Mouse (Mus musculus): Measurements from ENCODE around the gene Ctsf.
"Not testable (repeated sequence)": the region's sequence is repeated elsewhere in the genome, so short reads cannot be mapped to it uniquely, and the experiment has no call there.

The Ctsf gene

GRCm38 (mm10) chr19:4850281-4850680 lies 4.6 kb upstream of the Ctsf start:
- DNase-seq, result no peak

DNA sequence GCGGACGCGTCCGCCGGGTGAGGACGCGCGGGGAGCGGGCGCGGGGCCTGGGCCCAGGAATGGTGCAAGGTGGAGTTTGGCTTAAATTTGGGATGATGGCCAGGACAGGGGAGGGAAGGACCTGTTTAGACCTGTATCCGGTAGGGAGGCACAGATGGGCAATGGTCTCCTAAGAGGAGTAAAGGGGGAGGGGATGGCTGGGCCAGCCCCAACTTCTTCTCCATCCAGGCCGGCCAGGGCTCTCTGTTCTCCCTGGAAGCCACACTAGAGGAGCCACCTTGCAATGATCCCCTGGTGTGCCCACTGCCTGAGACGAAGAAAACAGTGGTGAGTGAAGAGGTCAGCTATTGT lies 515 bp downstream of the Ctsf start:
- no peak for DNase-seq

GRCm38 (mm10) chr19:4855951-4856350 lies 1.0 kb downstream of the Ctsf start:
- DNase-seq, result no peak

DNA sequence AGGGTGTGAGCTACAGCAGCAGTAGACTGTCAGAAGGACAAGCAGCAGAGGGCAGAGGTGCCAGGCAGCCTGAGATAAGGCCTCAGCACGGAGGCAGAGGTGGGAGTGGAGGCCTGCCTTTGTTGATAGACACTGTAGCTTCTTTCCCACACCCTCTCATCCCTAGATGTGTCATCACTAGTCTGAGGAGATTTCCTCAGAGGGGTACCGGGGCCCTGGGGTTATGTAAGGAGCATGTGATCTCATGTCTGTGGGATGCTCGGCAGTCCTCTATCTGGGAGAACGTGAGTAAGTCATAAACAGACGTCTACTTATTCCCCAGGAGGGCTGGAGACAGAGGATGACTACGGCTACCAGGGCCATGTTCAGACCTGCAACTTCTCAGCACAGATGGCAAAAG lies 4.2 kb downstream of the Ctsf start:
- no peak for DNase-seq

GRCm38 (mm10) chr19:4863048-4863447 lies 8.1 kb downstream of the Ctsf start:
- DNase-seq, result peak; percentile 64

- DNase-seq, result peak; percentile 57
Observed at GRCm38 (mm10) chr19:4865147-4865546, 10.2 kb downstream of the Ctsf start.

GRCm38 (mm10) chr19:4874613-4875012 lies 19.7 kb downstream of the Ctsf start:
- DNase-seq, result not testable (repeated sequence)

GRCm38 (mm10) chr19:4876241-4876640 lies 21.3 kb downstream of the Ctsf start:
- DNase-seq, result peak; percentile 30

DNA sequence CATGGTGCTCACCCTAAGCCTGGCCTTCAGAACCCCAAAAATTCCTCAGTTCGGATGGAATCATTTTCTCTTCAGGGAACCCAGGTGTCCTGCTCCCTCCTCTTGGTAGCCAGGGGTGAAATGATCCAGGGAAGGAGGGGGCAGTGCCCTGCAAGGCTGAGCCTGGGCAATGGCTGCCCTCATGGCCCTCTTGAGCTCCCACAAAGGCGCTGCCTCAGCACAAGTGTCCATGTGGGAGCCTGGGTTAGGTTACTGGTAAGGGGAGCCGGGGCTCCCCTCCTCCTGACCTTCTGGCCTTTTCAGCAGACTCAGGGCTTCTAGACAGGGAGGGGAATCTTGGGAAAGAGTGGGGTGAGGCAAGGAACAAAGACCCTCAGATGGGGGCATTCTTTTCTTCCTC lies 21.8 kb downstream of the Ctsf start:
- DNase-seq, result no peak

GRCm38 (mm10) chr19:4877785-4878184 lies 22.9 kb downstream of the Ctsf start, which contains the start of gene Actn3:
TSS of gene Actn3 (minus strand) at chr19:4877909.
- DNase-seq, result no peak

DNA sequence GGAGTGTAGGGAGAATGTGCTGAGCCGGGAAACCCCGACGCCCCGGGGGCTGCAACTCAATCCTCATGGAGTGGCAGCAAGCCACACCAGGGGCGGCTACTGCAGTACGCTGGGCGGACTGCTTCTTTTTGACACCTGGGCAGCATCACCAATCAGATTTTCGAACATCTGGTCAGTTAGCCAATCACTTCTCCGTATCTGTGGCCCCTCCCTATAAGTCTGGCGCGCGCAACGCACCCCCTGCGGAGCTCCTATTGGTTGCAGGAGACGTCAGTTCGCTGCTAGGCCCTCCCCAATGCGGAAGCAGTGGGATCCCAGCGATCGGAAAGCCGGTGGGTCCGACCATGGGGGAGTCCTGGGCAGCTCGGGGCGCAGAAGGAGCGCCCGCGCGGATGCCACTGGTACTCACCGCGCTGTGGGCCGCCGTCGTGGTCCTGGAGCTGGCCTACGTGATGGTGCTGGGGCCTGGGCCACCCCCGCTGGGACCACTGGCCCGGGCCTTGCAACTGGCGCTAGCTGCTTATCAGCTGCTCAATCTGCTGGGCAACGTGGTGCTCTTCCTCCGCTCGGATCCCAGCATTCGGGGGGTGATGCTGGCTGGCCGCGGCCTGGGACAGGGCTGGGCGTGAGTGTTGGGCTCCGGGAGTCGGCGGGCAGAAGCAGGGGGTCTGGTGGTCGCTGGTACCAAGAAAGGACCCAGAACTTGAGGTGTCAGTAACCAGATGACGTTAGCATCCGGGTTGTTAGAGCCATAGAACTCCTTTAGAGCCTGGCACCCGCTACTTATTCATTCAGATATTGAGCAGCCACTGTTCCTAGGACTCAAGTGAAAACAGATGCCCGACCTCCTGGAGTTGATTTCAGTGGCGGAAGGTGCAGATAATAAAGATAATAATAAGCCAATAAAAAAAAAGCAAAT lies 23.7 kb downstream of the Ctsf start, which contains the start of gene Zdhhc24:
Zdhhc24 (plus strand) TSS at position 264 of the 919 bp plus-strand sequence.
- DNase-seq, result peak; percentile 97

DNA sequence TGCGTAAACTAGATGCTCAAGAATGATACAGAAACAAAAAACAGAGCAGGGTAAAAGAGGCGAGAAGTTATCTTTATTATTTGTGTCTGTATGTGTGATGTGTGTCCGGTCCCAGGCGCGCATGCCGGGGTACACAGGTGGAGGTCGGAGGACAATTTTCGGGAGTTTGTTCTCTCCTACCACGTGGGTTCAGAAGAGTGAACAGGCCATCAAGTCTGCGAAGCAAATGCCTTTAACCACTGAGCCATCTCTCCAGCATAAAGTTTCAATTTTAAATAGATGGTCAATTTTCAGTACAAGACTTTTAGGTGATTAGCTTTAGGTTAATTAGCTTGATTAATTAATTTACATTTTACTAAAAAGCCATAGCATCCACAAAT lies 24.4 kb downstream of the Ctsf start:
- no peak for DNase-seq

DNA sequence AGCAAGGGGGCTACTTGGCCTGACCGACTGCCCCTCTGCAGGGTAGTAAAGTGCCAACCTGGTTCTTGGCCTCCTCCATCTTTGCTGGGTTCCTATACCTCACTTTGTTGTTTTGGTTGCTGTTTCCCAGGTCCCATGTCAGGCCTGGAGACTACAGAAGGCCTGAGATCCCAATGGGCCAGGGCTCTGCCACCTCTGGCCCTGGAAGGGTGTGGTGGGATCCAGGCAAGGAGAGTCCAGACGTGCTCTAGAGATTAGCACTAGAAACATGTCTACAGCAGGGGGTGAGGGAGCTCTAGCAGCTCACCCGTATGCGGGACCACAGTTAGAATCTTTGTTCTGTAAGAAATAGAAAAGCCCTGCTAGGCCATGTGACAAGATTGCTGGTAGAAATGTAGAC lies 29.0 kb downstream of the Ctsf start:
- no peak for DNase-seq

- no peak for DNase-seq
Observed at GRCm38 (mm10) chr19:4889791-4890190, 34.9 kb downstream of the Ctsf start.

DNA sequence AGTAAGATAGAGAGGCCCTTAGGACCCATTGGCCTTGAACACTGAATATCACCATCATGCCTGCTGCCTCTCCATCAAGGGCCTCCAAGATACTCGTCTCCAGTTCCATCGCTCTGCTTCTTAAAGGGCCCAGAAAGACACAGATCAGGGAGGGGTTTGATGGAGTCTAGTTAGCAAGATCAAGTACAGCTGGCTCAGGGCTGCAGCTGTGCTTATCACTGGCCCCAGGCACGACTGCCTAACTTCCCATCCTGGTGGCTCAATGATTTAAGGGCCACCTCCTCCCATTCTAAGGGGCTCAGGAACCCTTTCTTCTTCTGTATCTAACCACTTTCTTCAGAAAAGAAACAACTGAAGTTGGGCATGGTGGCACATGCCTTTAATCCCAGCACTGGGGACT lies 36.9 kb downstream of the Ctsf start:
- no peak for DNase-seq

GRCm38 (mm10) chr19:4896780-4897520 lies 42.0 kb downstream of the Ctsf start:
- DNase-seq, result no peak

DNA sequence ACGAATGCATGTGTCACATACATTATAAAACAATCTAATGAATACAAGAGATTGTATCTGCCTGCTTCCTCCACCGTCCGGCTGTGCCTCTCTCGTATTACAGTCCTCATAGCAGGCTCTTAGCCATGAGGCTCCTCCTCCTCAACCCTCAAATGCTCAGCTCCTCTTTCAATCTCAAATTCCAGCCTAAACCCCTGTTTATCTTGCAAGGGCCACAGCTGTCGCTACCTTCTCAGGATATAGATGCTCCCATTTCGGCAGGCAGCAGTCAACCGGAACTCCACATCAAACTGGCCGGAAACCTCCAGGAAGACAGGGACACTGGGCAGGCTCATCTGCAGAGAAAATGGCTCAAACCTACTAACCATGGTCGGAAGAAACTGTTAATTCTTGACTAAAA lies 44.0 kb downstream of the Ctsf start:
- DNase-seq, result no peak

DNA sequence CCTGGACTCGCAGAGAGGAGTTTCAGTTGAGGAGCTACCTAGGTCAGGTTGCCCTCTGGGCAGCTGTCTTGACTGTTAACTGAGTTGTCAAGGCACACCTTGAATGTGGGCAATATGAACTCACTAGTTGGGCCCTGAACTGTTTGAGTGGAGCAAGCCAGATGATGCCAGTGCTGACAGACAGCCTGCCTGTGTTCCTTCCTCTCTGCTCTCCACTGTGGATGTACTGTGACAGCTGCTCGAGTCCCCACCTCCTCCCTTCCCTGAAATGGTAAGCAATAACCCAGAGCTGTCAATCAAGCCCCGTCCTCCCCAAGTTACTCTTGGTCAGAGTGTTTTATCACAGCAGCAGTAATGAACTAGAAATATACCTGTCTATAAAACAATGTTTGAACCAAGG lies 45.0 kb downstream of the Ctsf start:
- no peak for DNase-seq

DNA sequence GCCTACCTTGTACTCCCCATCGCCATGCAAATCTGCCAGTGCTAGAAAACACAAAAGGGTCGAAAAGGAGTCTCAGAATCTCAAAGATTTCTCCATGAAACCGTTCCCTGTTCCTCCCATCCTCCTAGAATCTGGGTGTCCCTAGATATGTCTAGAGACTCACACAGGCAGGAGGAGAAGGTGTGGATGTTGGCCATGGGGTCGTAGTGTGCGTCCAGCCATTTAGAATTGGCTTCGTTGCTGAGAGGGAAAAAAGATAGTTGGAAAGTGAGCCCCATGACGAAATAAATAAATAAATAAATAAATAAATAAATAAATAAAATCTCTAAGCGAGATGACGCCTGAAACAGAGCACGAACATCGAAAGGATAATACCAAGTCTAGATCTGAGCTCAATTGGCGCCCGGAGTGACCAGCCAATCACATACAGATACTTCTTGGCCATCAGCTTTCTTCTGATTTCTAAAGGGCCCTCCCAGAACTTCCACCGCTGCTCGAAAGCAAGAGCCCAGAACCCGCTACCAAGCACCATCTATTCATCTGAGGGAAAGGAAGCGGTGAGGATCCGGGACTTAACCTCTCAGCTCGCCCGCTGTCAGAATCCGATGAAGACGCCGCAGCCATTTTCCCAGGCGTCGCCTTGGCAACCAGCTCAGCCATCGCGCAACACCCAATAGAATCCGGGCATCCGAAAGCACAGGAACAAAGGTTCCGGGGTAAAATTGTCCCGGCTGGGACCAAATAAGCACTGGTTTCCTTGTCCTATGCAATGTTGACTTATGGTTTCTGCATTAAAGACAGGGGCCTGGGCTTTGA lies 51.3 kb downstream of the Ctsf start, which contains the start of gene Bbs1:
Bbs1 (minus strand) TSS at position 650 of the 816 bp plus-strand sequence.
- peak; percentile 92 for DNase-seq

GRCm38 (mm10) chr19:4908107-4908506 lies 53.2 kb downstream of the Ctsf start:
- DNase-seq, result peak; percentile 63

GRCm38 (mm10) chr19:4909376-4909775 lies 54.4 kb downstream of the Ctsf start:
- no peak for DNase-seq
